ENCODE assay signal across 18 mouse cellular contexts in genomic region chr3:53407145-53407544, GRCm38 (mm10). TPM values are rescaled to one million over a fixed set of nuclear protein-coding genes. Genes with fewer than 3 reads are reported as not detected.
DNase-seq lines count a peak whose midpoint lies in the region; ATAC-seq lines count a peak whose summit lies in the region.
"Had no signal": no experiment of that assay in that cellular context is flagged by ENCODE, and none has a peak within 500 bp of the region (broad histone marks: within the 10 kb centered on the region; RNA-seq: fewer than 3 reads in every experiment).

No protein-coding gene starts in this region.

- no peaks in the 10 kb centered on the region for H3K27me3 ChIP-seq in limb, embryonic 12.5 days
- no peaks in the 10 kb centered on the region for H3K27me3 ChIP-seq in limb, embryonic 10.5 days (ENCODE audit: low read depth, poor library complexity, severe bottlenecking)
- H3K27me3 ChIP-seq: embryonic facial prominence, embryonic 15.5 days; hindbrain, embryonic 12.5 days; kidney, embryonic 15.5 days; liver, embryonic 13.5 days had no signal

- no peak overlapping the region for H3K4me2 ChIP-seq in limb, embryonic 12.5 days
- H3K4me2 ChIP-seq: embryonic facial prominence, embryonic 15.5 days; hindbrain, embryonic 12.5 days; kidney, embryonic 15.5 days; liver, embryonic 13.5 days; lung, embryonic 14.5 days had no signal

- H3K4me3 ChIP-seq in limb, embryonic 12.5 days (replicated peaks) = no peak overlapping the region
- no peak overlapping the region for H3K4me3 ChIP-seq in limb, embryonic 10.5 days
- H3K4me3 ChIP-seq: embryonic facial prominence, embryonic 15.5 days; hindbrain, embryonic 12.5 days; kidney, embryonic 15.5 days; liver, embryonic 13.5 days had no signal

- ATAC-seq in limb, embryonic 12.5 days (ENCODE audit: insufficient number of reproducible peaks, insufficient read depth, low FRiP score, low TSS enrichment, low read depth) = 0 out of 2 replicates have a peak, but pooled peaks have one; percentile 31
- ATAC-seq: forebrain, embryonic 16.5 days had no signal

- no peak overlapping the region for H3K9ac ChIP-seq in limb, embryonic 12.5 days (replicated peaks)
- H3K9ac ChIP-seq: embryonic facial prominence, embryonic 15.5 days; hindbrain, embryonic 12.5 days; kidney, embryonic 15.5 days; liver, embryonic 13.5 days; lung, embryonic 14.5 days had no signal

- no peaks in the 10 kb centered on the region for H3K36me3 ChIP-seq in limb, embryonic 12.5 days
- H3K36me3 ChIP-seq in limb, embryonic 10.5 days = no peaks in the 10 kb centered on the region
- H3K36me3 ChIP-seq: embryonic facial prominence, embryonic 15.5 days; hindbrain, embryonic 12.5 days; kidney, embryonic 15.5 days; liver, embryonic 13.5 days had no signal

- DNase-seq in adrenal gland, adult 2 months = peak; percentile 36
- DNase-seq in adrenal gland, postnatal 4 days (ENCODE audit: low spot score in 2 of 2) = no peak
- DNase-seq in limb, embryonic 10.5 days (ENCODE audit: low spot score) = no peak
- DNase-seq in adrenal gland, postnatal 36 days = peak; percentile 37 to 48
- no peak for DNase-seq in retina, postnatal 1 day
- DNase-seq in spleen, postnatal 36 days (ENCODE audit: low spot score in 2 of 2) = no peak
- DNase-seq: cerebellum, adult 11 months; cerebellum, postnatal 14 days; heart, postnatal 10 days; liver, embryonic 13.5 days; lung, embryonic 14.5 days; lung, postnatal 36 days; thymus, postnatal 14 days had no signal

- no peak overlapping the region for H3K27ac ChIP-seq in limb, embryonic 12.5 days
- no peak overlapping the region for H3K27ac ChIP-seq in limb, embryonic 10.5 days
- H3K27ac ChIP-seq: embryonic facial prominence, embryonic 15.5 days; hindbrain, embryonic 12.5 days; kidney, embryonic 15.5 days; liver, embryonic 13.5 days had no signal

- peaks cover 6% of the 10 kb centered on the region; the same call in 1 of the 2 replicates for H3K4me1 ChIP-seq in limb, embryonic 12.5 days (replicated peaks)
- no peaks in the 10 kb centered on the region; the same call in 1 of the 2 replicates for H3K4me1 ChIP-seq in limb, embryonic 10.5 days
- H3K4me1 ChIP-seq: embryonic facial prominence, embryonic 15.5 days; kidney, embryonic 15.5 days; liver, embryonic 13.5 days had no signal

- WGBS in limb, embryonic 12.5 days = 57% methylated on average over 1 of the region's 1 CpGs
- WGBS in limb, embryonic 10.5 days = 79% methylated on average over 1 of the region's 1 CpGs

- no peaks in the 10 kb centered on the region for H3K9me3 ChIP-seq in limb, embryonic 12.5 days
- H3K9me3 ChIP-seq in limb, embryonic 10.5 days (replicated peaks) = no peaks in the 10 kb centered on the region
- H3K9me3 ChIP-seq: embryonic facial prominence, embryonic 15.5 days; hindbrain, embryonic 12.5 days; kidney, embryonic 15.5 days; liver, embryonic 13.5 days had no signal

RNA-seq across cellular contexts. Expression of gene Nhlrc3, which starts 56.0 kb away (rescaled TPM):
- 10 to 100 TPM; 10.2 to 11.1 TPM for total RNA-seq in adrenal gland, adult 2 months (2021)
- polyA plus RNA-seq in adrenal gland, adult 2 months (2012; rRNA removed) = 8.2 and 10.7 TPM in 2 replicates
- 10 to 100 TPM; 19.1 to 19.4 TPM for total RNA-seq in adrenal gland, postnatal 4 days (2021)
- 11.4 and 14.5 TPM in 2 replicates for polyA plus RNA-seq in limb, embryonic 12.5 days (2016; fragmentation: Nextera tagmentation; extraction: Ambion mirVana)
- polyA plus RNA-seq in limb, embryonic 10.5 days (2016; fragmentation: Nextera tagmentation; extraction: Ambion mirVana) = 7.6 and 10.3 TPM in 2 replicates
- total RNA-seq in adrenal gland, postnatal 36 days (2021) = 10 to 100 TPM; 11.1 to 11.4 TPM

RNA-seq across cellular contexts. Expression of gene Proser1, which starts 56.3 kb away (rescaled TPM):
- 10 to 100 TPM; 14.1 to 20.8 TPM for total RNA-seq in adrenal gland, adult 2 months (2021)
- 50.4 and 54.1 TPM in 2 replicates for polyA plus RNA-seq in adrenal gland, adult 2 months (2012; rRNA removed)
- total RNA-seq in adrenal gland, postnatal 4 days (2021) = 10 to 100 TPM; 39.8 to 41.4 TPM
- 25.1 and 26.3 TPM in 2 replicates for polyA plus RNA-seq in limb, embryonic 12.5 days (2016; fragmentation: Nextera tagmentation; extraction: Ambion mirVana)
- polyA plus RNA-seq in limb, embryonic 10.5 days (2016; fragmentation: Nextera tagmentation; extraction: Ambion mirVana) = 22.1 and 24.3 TPM in 2 replicates
- total RNA-seq in adrenal gland, postnatal 36 days (2021) = 10 to 100 TPM; 17.5 to 18.8 TPM

Comparison
In these comparisons a context has a peak if more than half of its experiments do, and no peak if none do; other contexts are left out.
1. DNase-seq: peak in adrenal gland, adult 2 months (single experiment) and adrenal gland, postnatal 36 days (2 of 2); none in adrenal gland, postnatal 4 days (0 of 2), limb, embryonic 10.5 days (single experiment), retina, postnatal 1 day (single experiment) and spleen, postnatal 36 days (0 of 2).